Mouse (Mus musculus): ENCODE results near the gene Thbs2.

The Thbs2 gene

GRCm38 (mm10) chr17:14693994-14694374, at the start of gene Thbs2:
Gene Thbs2, minus strand, starts transcription at chr17:14694235.
- DNase-seq (ENCODE audit: low spot score): peak; percentile 39

DNA sequence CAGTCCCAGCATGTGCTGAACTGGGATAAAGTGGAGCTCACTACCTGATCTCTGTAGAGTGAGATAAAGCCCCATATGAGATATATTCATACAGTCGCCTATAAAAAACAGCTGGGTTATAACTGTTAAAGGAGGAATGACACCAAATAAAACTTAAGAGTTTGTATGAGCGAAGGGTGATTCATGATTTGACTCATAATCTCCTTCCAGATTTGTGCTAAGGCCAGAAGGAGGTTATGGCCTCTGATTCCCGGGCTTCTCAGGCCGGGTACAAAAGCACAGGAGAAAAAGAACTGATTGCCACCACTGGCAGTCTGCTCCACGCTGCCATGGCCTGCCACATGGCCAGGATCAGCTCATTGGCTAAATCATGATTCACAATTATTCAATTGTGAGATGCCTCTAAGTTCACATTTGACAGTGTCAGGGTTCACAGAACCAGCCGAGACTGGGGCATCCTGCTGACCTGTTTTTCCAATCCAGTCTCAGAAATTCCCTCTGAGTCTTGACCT, 41.5 kb upstream of the Thbs2 start:
- DNase-seq (ENCODE audit: low spot score): no peak

DNA sequence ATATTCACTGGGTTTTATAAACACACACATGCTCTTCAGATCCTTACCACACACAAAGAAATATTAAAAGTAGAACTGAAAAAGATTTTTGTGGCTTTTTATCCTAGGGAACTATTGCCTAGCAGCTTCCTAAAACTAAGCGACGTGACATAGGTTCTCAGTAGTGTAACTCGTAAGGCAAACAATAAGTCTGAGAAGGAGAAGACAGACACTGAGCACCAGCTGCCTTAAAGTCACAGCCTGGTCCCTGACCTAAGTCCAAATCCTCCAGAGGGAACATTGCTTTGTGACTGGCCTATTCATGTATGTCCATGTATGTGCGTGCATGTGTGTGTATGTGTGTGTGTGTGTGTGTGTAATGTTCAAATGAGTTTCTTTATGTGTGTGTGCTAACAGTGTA, 40.3 kb upstream of the Thbs2 start:
- no peak for DNase-seq (ENCODE audit: low spot score)

DNA sequence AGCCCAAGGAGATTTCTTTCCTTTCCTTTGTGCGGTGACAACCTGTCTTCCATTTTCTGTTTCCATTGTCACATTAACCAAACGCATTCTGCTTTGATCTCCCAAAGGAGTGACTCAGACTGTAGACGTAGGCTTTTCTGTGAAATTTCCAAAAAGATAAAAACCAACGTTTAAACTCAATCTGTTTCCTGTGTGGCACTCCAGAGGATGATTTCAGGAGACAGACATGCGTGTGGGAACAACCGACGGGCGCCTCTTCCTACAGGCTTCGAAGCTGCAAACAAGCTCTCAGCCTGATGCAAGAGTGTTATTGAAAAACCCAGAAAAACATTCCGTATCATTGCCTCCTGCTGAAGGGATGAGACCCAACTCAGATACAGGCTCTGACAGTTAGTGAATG, 39.9 kb upstream of the Thbs2 start:
- DNase-seq (ENCODE audit: low spot score): no peak

- DNase-seq (ENCODE audit: low spot score): no peak
Observed at GRCm38 (mm10) chr17:14733027-14733426, 39.0 kb upstream of the Thbs2 start.

DNA sequence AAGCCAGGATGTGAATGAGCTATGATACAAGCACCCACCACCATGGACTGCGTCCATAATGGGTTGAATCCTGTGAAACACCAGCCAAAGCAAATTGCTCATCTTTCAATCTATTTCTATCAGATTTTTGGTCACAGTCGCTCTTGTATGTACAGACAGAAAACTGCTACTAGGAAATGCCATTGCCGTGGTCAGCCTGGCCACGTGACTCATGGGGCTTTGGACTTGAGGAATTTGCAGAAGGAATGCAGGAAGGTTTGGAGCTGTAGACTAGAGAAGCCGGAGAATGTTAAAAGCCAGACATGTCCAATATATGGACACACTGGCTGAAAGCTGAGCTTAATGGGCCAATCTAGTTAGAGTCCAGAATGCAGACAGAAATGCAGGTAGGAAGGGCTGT, 36.6 kb upstream of the Thbs2 start:
- peak; percentile 19 for DNase-seq (ENCODE audit: low spot score)

DNA sequence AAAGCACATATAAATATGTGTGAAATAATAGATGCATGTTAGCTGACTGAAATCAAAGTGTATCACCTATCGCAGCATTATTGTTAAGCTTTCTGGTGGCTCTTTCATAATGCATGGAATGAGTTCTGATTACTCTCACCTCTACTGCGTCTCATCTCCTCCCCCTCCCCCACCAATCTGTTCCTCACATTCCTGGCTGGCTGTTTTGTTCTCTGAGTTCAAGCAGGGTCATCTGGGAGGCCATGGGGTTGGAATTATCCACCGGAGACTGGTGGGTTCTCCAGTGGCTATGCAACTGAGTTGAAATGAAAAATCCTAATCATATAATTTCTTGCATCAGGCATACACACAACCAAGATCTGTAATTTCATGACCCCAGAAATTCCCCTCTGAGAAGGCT, 33.4 kb upstream of the Thbs2 start:
- DNase-seq (ENCODE audit: low spot score): no peak

- DNase-seq (ENCODE audit: low spot score): no peak
Observed at GRCm38 (mm10) chr17:14724786-14725185, 30.8 kb upstream of the Thbs2 start.

DNA sequence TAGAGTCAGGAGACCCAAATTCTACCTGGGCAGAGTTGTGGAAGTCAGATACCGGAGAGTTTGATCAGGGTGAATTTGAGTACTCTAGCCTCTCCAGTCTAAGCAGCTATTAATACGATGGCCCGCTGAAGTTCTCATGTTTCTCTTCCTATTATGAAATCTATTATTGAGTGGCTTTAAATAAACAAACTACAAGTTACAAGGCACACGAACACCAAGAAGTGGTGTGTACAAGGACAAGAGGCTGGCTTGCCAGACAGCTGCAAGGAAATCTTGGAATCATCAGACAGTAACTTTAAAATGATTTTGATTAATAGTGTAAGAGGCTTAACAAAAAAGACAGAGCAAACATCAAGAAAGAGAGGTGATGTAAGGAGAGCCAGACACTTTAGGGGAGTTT, 27.3 kb upstream of the Thbs2 start:
- no peak for DNase-seq (ENCODE audit: low spot score)

- no peak for DNase-seq (ENCODE audit: low spot score)
Observed at GRCm38 (mm10) chr17:14720912-14721311, 26.9 kb upstream of the Thbs2 start.

DNA sequence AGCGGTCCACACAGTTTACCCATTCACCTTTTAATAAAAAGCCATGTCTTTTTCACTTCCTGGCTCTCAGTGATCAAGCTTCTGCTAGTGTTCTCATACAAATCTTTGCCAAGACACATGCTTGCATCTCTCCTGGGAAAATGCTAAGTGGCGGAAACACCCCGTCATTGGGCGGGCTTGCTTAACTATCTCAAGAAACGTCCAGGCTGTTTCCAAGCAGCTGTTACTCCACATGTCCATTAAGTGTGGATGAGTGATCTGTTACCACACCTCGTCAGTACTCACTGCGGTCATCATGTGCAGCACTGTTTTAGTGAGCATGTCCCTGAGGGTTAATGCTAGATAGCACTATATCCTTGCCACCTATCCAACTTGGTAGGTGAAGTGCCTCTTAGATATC, 26.2 kb upstream of the Thbs2 start:
- DNase-seq (ENCODE audit: low spot score): no peak

DNA sequence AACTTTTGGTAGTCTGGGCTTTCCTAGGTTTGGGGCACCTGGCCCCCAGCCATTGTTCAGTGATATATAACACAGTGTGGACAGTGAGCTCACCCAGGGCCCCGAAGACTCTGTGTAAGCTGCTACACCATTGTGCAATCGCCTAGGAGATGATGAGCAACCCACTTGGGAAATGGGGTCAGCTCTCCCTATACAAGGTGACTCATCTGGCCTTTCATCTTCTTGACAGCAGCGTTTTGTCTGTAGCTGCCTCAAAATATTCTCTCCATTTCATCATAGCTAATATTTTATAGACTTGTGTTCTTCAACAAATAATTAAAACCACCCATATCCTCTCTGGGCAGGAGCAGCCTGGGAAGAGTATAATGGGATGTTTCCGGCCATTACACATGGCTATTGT, 24.8 kb upstream of the Thbs2 start:
- no peak for DNase-seq (ENCODE audit: low spot score)

DNA sequence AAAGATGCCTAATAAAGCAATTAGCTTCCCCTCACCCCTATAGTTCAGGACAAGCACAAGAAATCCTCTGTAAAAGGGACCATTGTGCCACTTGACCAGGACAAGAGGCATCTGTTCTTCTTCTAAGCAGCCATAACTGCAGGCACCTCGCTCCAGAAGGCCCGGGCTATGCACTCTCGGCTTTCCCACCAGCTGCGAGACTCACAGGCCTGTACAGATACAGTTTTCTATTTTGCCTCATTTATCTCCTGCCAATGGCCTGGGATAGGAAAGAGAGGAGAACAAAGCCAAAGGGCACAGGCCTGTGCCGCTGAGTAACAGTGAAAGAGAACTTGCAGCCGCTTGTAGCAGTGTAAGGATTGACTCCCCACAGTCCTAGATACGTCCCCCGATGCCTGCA, 20.7 kb upstream of the Thbs2 start:
- DNase-seq (ENCODE audit: low spot score): no peak

GRCm38 (mm10) chr17:14714374-14714773, 20.3 kb upstream of the Thbs2 start:
- DNase-seq (ENCODE audit: low spot score): no peak

GRCm38 (mm10) chr17:14711784-14712183, 17.7 kb upstream of the Thbs2 start:
- DNase-seq (ENCODE audit: low spot score): no peak

GRCm38 (mm10) chr17:14711032-14711431, 17.0 kb upstream of the Thbs2 start:
- DNase-seq (ENCODE audit: low spot score): no peak

GRCm38 (mm10) chr17:14706066-14706465, 12.0 kb upstream of the Thbs2 start:
- no peak for DNase-seq (ENCODE audit: low spot score)

- no peak for DNase-seq (ENCODE audit: low spot score)
Observed at GRCm38 (mm10) chr17:14705466-14705865, 11.4 kb upstream of the Thbs2 start.

- DNase-seq (ENCODE audit: low spot score): no peak
Observed at GRCm38 (mm10) chr17:14703771-14704170, 9.7 kb upstream of the Thbs2 start.

- DNase-seq (ENCODE audit: low spot score): peak; percentile 28
Observed at GRCm38 (mm10) chr17:14703268-14703667, 9.2 kb upstream of the Thbs2 start.

DNA sequence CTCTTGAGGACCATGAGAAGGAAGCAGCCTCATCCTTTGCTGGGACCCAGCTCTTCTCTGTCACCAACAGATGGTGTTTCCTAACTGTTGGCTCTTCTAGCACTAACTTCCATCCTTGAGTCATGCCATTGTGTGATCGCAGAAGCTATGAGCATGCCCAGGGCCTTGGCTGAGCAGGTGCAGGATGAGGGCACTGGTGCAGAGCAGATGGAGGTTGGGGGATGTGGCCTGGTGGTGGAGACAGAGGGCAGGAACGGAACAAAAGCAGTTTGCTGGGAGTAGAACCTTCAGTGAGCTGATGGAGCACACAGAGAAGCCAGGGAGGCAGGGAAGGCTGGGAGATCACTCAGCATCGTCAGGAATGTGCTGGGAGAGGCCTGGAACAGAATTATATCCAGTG, 8.7 kb upstream of the Thbs2 start:
- no peak for DNase-seq (ENCODE audit: low spot score)

DNA sequence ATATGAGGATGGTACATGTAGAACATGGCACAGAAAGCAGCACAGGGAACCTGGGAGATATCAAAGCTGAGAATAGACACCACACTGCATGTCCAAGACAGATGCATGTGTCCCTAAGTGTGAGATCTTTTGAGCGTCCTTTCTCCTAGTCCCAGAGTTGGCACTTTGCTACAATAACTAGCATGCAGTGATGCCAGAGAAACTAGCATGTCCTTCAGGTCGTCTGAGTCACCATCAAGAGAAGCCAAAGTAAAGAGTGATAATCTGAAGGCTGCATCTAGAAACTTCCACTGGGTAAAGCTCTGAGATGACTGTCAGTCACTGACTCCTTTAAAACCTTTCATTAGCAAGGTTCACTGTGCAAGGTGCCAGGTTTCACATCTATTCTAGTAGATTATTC, 7.9 kb upstream of the Thbs2 start:
- no peak for DNase-seq (ENCODE audit: low spot score)

GRCm38 (mm10) chr17:14700204-14700603, 6.2 kb upstream of the Thbs2 start:
- no peak for DNase-seq (ENCODE audit: low spot score)

GRCm38 (mm10) chr17:14698188-14698587, 4.2 kb upstream of the Thbs2 start:
- no peak for DNase-seq (ENCODE audit: low spot score)

GRCm38 (mm10) chr17:14697096-14697495, 3.1 kb upstream of the Thbs2 start:
- DNase-seq (ENCODE audit: low spot score): no peak

Data from yolk sac, embryonic 10.5 days (tissue).